Mouse (Mus musculus): ENCODE results near the gene Cdkn1b.

Gene Cdkn1b

GRCm38 (mm10) chr6:134903891-134904884 lies 16.0 kb upstream of the Cdkn1b start:
- DNase-seq, result no peak

DNA sequence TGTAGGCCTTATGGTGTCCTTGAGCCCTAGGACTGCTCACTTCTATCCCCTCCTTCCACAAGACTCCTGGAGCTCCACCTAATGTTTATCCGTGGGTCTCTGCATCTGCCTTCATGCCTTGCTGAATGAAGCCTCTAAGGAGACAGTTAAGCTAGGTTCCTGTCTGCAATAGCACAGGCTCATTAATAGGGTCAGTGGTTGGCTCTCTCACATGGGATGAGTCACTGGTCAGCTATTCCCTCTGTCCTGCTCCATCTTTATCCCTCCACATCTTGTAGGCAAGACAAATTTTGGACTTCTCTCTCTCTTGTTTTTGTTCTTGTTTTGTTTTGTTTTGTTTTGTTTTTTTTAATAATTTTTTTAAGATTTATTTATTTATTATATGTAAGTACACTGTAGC lies 14.4 kb upstream of the Cdkn1b start:
- DNase-seq, result no peak

DNA sequence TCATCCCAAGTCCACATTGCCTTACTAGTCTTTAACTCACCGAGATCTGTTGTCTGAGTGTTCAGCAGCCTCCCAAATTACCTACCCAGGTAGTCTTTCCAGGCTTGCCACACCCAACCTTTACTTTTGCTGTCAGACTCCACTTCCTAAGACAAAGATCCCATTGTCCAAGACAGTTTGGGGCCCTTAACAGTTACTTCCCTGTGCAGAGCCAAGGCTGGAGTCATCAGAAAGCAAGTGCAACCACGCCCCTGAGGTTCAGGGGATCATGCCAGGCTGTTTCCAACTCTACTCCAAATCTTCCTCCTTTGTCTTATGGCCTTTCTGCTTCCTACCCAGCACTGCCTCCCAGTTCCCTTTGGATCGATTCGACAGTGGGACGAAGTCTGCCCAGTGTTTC lies 5.7 kb upstream of the Cdkn1b start:
- no peak for DNase-seq

DNA sequence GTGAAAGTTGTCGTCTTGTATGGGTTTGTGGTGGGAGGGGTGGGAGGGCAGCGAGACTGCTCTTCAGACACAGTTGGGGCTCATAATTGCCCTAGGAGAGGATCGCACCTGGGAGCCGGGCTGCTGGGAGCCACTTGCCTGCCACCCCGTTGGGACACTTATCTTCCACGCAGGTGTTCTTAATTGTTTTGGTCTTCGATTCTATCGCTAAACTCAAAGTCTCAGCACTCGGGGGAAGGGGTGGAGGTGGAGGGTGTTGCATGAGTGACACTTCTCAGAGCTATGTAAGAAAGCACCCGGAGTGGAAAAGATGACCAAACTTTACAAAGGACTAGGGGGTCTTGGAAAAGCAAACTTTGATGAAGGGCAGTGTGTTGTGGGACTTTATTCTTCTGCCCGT lies 3.6 kb upstream of the Cdkn1b start:
- peak; percentile 27 for DNase-seq

DNA sequence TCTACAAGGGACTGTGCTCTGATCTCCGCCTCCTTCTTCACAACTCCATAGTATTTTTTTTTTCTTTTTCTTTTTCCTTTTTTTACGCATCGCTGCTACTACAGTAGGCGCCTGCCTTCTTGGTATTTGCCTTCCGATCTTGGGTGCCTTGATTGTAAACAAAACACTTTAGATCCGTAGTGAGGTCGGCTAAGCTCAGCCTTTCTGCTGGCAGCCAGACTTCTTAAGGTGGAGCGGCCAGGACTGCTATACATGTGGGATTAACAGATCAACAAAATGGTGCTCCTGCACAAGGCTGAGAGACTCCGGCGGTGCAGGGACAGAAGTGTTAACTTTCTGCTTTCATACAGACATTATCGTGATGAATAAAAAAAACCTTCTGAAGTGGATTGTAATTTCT lies 3.1 kb upstream of the Cdkn1b start:
- DNase-seq, result peak; percentile 79

DNA sequence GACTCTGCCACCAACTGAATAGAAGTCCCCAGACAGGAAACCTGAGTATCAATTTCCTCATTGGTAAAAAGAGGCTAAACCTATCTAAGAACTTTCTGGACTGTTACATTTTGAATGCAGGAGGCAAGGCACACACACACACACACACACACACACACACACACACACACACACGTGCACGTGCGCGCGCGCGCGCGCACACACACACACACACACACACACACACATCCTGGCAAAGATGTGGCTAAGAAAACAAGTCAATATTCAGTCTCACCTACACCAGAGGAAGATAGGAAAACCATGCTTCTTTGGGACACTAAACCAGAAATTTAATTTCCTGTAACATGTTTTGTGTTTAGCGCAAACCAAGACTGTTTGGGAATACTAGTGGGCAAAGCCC lies 1.4 kb upstream of the Cdkn1b start:
- DNase-seq, result no peak

GRCm38 (mm10) chr6:134919511-134920189 lies 551 bp upstream of the Cdkn1b start:
- no peak for DNase-seq

DNA sequence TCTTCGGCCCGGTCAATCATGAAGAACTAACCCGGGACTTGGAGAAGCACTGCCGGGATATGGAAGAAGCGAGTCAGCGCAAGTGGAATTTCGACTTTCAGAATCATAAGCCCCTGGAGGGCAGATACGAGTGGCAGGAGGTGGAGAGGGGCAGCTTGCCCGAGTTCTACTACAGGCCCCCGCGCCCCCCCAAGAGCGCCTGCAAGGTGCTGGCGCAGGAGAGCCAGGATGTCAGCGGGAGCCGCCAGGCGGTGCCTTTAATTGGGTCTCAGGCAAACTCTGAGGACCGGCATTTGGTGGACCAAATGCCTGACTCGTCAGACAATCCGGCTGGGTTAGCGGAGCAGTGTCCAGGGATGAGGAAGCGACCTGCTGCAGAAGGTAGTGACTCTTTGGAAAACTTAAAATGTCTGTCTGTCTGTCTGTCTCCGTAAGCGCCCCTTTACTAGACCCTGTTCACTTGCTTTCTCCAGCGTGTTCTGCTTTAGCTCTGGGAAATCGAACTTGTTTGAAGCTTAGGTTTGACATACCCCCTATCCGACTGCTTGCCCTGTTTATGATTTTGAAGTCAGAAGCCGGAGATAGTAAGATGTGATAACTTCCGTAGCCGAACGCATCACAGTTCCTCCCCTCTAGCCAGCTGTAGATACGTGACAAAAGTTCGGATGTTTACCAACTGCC lies 953 bp downstream of the Cdkn1b start:
- peak; percentile 66 for DNase-seq

GRCm38 (mm10) chr6:134921695-134922510 lies 1.7 kb downstream of the Cdkn1b start:
- DNase-seq, result no peak

- DNase-seq, result no peak
Observed at GRCm38 (mm10) chr6:134922511-134923195, 2.5 kb downstream of the Cdkn1b start.

DNA sequence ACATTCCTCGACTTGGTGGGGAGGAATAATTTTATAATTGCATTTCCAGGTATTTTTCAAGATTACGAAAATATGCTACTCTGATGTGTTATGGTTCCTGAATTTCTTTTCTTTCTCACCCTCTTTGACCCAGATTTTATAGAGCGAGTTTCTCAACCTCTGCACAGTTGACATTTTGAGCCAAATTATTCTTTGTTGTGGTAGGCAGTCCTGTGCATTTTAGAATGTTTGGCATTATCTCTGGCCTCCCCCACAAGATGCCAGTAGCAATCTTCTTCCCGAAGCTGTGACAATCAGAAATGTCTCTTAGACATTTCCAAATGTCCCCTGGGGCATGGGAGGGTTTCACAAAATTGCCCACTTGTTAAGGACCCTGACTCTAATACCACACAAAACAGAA lies 3.5 kb downstream of the Cdkn1b start:
- no peak for DNase-seq

GRCm38 (mm10) chr6:134924262-134924661 lies 4.1 kb downstream of the Cdkn1b start:
- no peak for DNase-seq

DNA sequence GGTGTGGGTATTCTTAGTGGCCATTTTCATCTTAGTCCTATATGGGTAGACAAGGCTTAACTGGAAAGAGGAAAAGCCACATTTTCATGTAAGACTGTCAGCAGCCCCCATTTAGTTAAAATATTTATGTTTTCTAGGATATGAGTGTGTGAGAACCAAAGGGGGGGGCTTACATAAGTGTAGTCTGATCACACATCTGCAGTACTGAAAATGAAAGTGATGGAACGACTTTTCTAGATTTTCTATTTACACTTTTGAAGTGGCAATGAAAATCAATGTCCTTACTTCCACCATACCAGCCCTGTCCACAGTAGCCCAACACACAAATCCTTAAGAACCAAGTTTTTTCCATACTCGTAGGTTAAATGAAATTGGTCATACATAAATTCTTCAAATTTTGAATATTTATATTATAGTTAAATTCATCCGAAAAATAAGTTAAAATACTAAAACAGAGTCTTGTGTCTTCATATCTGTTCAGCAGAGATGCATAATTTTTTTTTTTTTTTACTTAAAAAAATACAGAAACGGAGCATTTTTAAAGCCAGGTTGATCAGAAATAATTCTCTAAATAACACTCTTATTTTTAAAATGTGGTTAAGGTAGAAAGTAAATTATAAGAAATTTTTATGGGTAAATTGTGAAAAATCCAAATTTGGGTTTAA lies 5.6 kb downstream of the Cdkn1b start:
- DNase-seq, result no peak

DNA sequence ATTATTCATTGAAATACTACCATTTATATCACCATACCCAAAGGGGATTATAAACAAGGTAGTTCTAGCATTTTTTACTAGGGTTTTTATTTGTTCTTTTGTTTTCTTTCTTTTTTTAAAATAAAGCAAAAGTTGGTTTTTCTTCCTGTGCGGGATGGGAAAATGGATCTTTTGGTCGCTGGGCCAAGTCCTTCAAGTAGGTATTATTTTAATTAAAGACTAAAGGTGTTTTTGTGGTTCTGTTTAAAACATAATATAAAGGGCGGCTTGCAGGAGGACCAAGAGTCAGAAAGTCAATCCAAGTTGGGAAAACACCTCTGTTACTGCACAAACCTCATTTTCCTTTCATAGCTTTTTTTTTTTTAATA lies 6.1 kb downstream of the Cdkn1b start:
- no peak for DNase-seq

GRCm38 (mm10) chr6:134926803-134927594 lies 6.8 kb downstream of the Cdkn1b start:
- DNase-seq, result peak; percentile 71

- peak; percentile 30 for DNase-seq
Observed at GRCm38 (mm10) chr6:134927595-134928095, 7.4 kb downstream of the Cdkn1b start.

DNA sequence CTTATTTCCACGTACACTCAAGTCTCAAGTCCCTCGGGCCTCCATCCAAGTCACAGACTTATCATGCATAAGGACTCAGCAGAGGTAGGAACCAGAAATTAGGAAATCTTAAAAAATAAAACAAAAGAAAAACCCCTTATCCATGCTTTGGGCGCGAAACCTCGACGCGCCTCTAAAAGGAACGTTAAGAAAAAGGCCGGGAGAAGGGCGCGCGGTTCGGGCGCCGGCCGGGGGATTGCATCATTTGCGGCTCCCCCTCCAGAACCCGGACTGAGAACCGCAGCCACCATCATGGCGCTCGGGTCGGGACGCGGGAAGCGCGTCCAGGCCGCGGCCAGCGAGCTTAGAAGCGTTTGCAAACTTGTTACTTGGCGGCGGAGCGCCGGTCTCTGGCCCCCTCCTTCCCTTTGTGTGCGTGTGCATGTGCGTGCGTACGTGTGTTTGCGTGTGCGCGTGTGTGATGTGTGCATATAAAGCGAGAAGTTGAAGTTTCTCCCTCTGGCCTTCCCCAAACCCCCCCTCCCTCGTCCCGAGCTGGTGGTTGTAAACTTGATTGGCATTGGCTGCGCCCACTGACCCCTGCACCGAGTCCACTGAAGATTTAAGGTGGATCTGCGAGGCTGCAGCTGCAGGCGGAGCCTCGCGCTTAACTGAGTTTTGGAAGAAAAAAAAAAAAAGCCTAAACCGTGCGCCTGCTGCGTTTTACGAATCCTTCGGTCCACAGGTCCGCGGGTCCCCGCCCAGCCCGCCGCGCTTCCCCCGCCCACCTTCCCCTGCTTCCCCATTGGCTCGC lies 8.1 kb downstream of the Cdkn1b start:
- peak; percentile 95 for DNase-seq

GRCm38 (mm10) chr6:134928889-134929310 lies 8.7 kb downstream of the Cdkn1b start:
- peak; percentile 59 for DNase-seq

GRCm38 (mm10) chr6:134929926-134930325 lies 9.7 kb downstream of the Cdkn1b start:
- no peak for DNase-seq
